Mouse (Mus musculus): ENCODE results near the gene Rgs1. TPM values are rescaled to one million over a fixed set of nuclear protein-coding genes. Genes with fewer than 3 reads are reported as not detected.

Rgs1 gene
- total RNA-seq (2023), result 1,000 to 10,000 TPM in 1 of 2 experiments, 100 to 1,000 TPM in 1; 909 to 1,226 TPM

GRCm38 (mm10) chr1:144248923-144249322, at the start of gene Rgs1:
Gene Rgs1 (minus strand): TSS chr1:144249242.

Other genes with a start within 250 kb of the Rgs1 start
- 1,000 to 10,000 TPM; 1,147 to 1,280 TPM for gene Rgs2, start 245.1 kb downstream of the Rgs1 start, total RNA-seq (2023)
- gene Rgs13, start 71.9 kb downstream of the Rgs1 start, total RNA-seq (2023), result not detected